Mouse (Mus musculus) hindbrain, embryonic 16.5 days (tissue): ENCODE data around the gene Cyp4x1. TPM values are rescaled to one million over a fixed set of nuclear protein-coding genes. Genes with fewer than 3 reads are reported as not detected.
"Not testable (repeated sequence)": the region's sequence is repeated elsewhere in the genome, so short reads cannot be mapped to it uniquely, and the experiment has no call there.

ENCODE experiments used
- ATAC-seq: fragments of 200-750 bp; cut with Nextera tagmentation; 2 replicates; pipeline ENCODE4 v1.8.0; 2017; ENCODE audit warnings: moderate TSS enrichment, moderate library complexity
- H3K27ac ChIP-seq: fragments of 300-500 bp; sonication (generic); 2 replicates; pipeline ENCODE4 v1.5.1; 2014; ENCODE audit warnings: low read depth, mild to moderate bottlenecking, control low read depth, low read length, moderate library complexity
- H3K27me3 ChIP-seq: fragments of 300-500 bp; sonication (generic); replicated peaks from 2 replicates; pipeline ENCODE4 v1.6.1; 2014; ENCODE audit warnings: low read length; ENCODE audit not compliant: control insufficient read depth, insufficient read depth
- H3K36me3 ChIP-seq: fragments of 300-500 bp; sonication (generic); 2 replicates; pipeline ENCODE4 v1.6.1; 2014; ENCODE audit warnings: mild to moderate bottlenecking, low read length, moderate library complexity, mixed read lengths; ENCODE audit not compliant: control insufficient read depth, insufficient read depth
- H3K4me1 ChIP-seq: fragments of 300-500 bp; sonication (generic); 2 replicates; pipeline ENCODE4 v1.6.1; 2014; ENCODE audit warnings: low read depth, low read length; ENCODE audit not compliant: control insufficient read depth, insufficient read depth
- H3K4me2 ChIP-seq: fragments of 300-500 bp; sonication (generic); 2 replicates; pipeline ENCODE4 v1.6.1; 2014; ENCODE audit warnings: mild to moderate bottlenecking, low read length, control low read depth, moderate library complexity
- H3K4me3 ChIP-seq: fragments of 300-500 bp; sonication (generic); 2 replicates; pipeline ENCODE4 v1.5.1; 2014; ENCODE audit warnings: mild to moderate bottlenecking, low read length, control low read depth, moderate library complexity
- H3K9ac ChIP-seq: fragments of 300-500 bp; sonication (generic); 2 replicates; pipeline ENCODE4 v1.6.1; 2014; ENCODE audit warnings: low read depth, mild to moderate bottlenecking, control low read depth, low read length, moderate library complexity
- H3K9me3 ChIP-seq: fragments of 300-500 bp; sonication (generic); 2 replicates; pipeline ENCODE4 v1.6.1; 2014; ENCODE audit warnings: mild to moderate bottlenecking, low read length, moderate library complexity; ENCODE audit not compliant: control insufficient read depth
- WGBS: fragments of 180-500 bp; shearing (Covaris S2); extraction: QIAGEN DNeasy Blood & Tissue Kit; methylation state at CpG from one replicate; pipeline ENCODE4 v1.1.7; 2014; 5-methylcytosine and 5-hydroxymethylcytosine counted together
- polyA plus RNA-seq: library from polyadenylated mRNA; unstranded; fragments of >200 nt; fragmentation: Nextera tagmentation; extraction: Ambion mirVana; gene quantifications from 2 replicates; pipeline ENCODE4 v1.2.1, GENCODE M21; 2015

Cyp4x1 gene
- 11.6 and 11.8 TPM in 2 replicates for polyA plus RNA-seq

DNA sequence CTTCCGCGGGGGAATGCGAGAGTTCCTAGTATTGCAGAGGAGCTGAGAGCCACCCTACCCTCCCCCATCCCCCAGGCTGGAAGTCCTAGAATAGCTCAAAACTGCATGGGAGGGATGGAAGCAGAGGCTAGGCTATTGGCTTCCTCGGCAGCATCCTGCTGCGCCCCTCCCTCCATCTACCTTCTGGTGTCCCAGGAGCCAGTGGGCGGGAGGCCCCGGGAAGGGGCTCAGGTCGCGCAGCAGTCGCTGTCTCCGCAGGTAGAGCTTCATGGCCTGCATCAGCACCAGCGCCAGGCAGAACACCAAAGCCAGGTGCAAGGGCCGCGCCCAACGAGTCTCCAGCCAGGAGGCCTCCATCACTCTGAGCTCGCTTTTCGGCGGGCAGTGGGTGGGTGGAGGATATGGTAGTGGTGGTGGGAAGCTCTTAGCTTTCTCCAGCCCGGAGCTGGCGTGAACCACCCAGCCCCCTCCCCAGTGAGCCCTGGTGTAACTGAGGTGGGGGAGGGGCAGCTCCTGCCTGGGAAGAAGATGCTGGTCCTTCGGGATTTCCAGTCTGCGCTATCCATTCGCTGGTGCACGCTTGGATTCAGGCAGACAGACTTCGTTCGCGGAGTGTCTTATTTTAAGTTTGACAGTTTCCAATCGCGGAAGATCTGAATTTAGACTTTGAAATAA lies at the start of gene Cyp4x1:
Gene Cyp4x1, minus strand, starts transcription at position 661 of the 675 bp plus-strand sequence.
- Histone ChIP-seq H3K4me3 (peak within 1 kb of the TSS; percentile 49), H3K4me2 (peak within 1 kb of the TSS; percentile 54), H3K9ac (peak within 1 kb of the TSS; percentile 69), H3K4me1 (0 out of 2 replicates have a peak, but pooled peaks cover 2% of the 10 kb centered on the region), H3K27me3 (no peaks in the 10 kb centered on the region), H3K27ac (peak within 1 kb of the TSS; percentile 81), H3K36me3 (no peaks in the 10 kb centered on the region), H3K9me3 (no peaks in the 10 kb centered on the region)
- peak; percentile 93 for ATAC-seq
- WGBS, result 2% methylated on average over 27 of the region's 29 CpGs

DNA sequence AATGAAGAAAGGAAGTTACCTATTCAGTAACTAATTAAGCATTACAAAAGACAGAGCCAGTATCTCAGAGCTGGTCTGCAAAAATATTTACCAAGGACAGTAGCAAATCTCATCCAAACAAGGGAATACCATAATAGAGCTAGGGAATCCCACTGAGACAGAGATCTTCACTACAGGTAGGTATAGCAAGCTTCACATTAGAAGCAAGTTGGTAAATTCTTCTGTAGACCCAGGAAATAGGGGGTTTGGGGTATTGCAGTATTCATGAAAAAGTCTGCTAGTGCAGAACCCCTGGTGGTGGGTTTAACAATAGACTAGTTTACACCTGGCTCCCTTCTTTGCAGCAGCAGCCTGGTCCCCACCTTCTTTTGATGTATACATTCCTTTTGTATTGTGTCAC lies 42.1 kb upstream of the Cyp4x1 start:
- ATAC-seq, H3K27me3 ChIP-seq, H3K9ac ChIP-seq, H3K36me3 ChIP-seq, H3K9me3 ChIP-seq, H3K4me2 ChIP-seq, H3K4me3 ChIP-seq, H3K27ac ChIP-seq, H3K4me1 ChIP-seq: not testable (repeated sequence)

DNA sequence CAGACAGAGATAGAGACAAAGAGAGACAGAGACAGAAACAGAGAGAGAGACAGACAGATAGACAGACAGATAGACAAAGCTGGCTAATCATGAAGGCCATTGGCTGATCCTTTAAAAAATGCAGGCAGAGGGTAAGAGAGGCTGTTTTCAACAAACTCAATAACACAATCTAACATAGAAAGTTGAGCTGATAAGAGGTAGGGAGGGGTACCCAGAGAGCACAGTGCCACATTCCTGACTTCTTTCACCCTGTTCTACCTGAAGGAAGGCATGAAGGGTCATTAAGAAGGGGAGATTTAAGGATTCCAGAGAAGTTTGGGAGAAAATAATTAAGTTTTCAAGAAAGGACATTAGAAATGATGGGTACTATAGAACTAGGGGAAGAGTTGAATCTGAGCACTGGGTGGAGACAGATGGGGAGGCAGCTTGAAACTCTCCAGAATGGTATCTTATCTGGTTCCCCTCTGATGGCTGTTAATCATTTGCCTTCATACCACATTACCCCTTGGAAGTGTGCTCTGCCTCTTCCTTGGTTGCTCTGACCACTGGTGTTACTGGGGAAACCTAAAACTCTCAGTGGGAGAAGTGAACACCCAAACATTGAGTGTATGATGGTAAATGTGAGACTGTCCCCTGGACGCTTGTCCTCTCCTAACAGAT lies 40.7 kb upstream of the Cyp4x1 start:
- no peak overlapping the region for H3K4me2 ChIP-seq
- H3K36me3 ChIP-seq, result no peaks in the 10 kb centered on the region
- ATAC-seq, result no peak
- no peak overlapping the region for H3K4me3 ChIP-seq
- H3K9me3 ChIP-seq, result no peaks in the 10 kb centered on the region
- no peak overlapping the region for H3K9ac ChIP-seq
- no peaks in the 10 kb centered on the region for H3K27me3 ChIP-seq
- 68% methylated on average over 1 of the region's 1 CpGs for WGBS
- no peak overlapping the region for H3K27ac ChIP-seq
- H3K4me1 ChIP-seq, result no peaks in the 10 kb centered on the region

DNA sequence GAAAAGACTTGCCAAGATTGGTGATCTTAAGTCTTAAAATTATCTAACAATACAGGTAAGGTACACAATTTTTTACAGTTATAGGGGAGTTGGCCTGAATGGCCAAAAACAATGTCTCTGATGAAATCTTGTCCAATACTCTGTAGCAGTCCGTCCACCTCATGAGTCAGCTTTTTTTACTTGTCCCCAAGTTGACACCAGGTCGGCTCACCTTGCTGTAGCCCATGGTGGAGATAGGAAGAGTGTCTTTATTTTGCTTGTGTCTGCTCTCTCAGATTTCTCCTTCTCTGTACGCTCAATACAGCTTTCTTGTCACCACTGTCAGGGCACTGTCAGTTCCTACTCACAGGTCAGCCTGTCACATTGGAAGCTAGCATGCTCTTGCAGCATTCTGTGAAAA lies 24.9 kb upstream of the Cyp4x1 start:
- not testable (repeated sequence) for H3K9me3 ChIP-seq, H3K4me3 ChIP-seq, H3K9ac ChIP-seq, H3K27me3 ChIP-seq, H3K36me3 ChIP-seq, ATAC-seq, H3K27ac ChIP-seq, H3K4me1 ChIP-seq, H3K4me2 ChIP-seq
- WGBS, result 85% methylated on average over 3 of the region's 3 CpGs

DNA sequence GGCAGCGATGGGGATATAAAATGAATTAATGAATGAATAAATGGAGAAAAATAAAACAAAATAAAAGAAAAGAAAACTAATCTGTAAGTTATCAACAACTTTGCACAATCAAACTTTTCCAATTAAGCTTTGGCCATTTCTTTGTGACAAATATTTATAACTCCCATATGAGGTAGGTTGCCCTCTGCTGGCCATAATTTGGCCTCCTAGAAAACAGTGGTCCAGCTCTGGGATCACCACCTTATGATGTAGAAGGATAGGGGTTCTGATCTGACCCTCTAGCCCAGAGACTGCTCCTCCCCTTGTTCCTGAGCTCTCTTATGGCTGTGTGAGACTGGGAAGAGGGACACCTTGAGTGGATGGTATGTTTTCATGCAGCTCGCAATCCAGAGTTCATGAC lies 20.6 kb upstream of the Cyp4x1 start:
- Histone ChIP-seq H3K27me3 (no peaks in the 10 kb centered on the region), H3K9ac (no peak overlapping the region), H3K9me3 (no peaks in the 10 kb centered on the region), H3K4me1 (no peaks in the 10 kb centered on the region), H3K36me3 (no peaks in the 10 kb centered on the region), H3K27ac (no peak overlapping the region), H3K4me3 (no peak overlapping the region), H3K4me2 (no peak overlapping the region)
- 95% methylated on average over 2 of the region's 2 CpGs for WGBS
- no peak for ATAC-seq

DNA sequence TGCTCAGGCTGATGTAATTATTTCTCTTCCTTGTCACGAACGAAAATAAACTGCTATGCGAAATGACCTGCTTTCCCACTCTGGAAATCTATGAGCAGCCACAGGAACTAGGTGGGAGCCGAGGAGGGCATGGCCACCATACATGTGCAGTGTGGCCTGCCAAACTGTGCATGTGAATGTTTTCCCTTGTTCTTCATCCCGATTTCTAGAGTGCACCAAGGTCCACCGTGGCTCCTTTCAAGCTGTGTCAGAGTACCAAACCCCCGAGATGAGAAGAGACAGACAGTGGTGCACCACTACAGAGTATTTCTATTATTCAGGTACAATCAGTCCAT lies 182 bp upstream of the Cyp4x1 start:
- peak; percentile 54; the same call in 1 of the 2 replicates for ATAC-seq
- Histone ChIP-seq H3K9me3 (no peaks in the 10 kb centered on the region), H3K4me3 (peak overlapping the region; percentile 49), H3K36me3 (no peaks in the 10 kb centered on the region), H3K27me3 (no peaks in the 10 kb centered on the region), H3K4me2 (peak overlapping the region; percentile 54), H3K9ac (peak overlapping the region; percentile 69), H3K27ac (peak overlapping the region; percentile 81), H3K4me1 (0 out of 2 replicates have a peak, but pooled peaks cover 2% of the 10 kb centered on the region)
- 13% methylated on average over 7 of the region's 7 CpGs for WGBS

DNA sequence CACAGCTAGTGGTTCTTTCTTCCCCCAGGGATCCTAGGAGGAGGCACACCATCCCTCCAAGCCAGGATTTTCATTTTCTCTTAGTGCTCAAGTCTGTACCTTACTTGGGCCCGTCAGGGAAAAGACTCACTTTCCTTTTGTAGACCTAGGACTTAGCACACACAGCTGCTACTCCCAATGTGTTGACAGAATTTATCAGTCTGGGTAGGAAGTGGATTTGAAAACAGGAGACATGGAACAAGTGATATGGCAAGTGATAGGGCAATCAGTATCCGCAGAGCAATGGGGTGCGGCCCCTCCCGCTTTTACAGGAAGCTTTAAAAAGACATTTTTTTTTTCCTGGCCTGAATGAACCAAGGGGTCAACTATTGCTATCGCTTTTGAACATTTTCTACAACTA lies 996 bp downstream of the Cyp4x1 start:
- H3K27ac ChIP-seq, result 0 out of 2 replicates have a peak overlapping the region, but pooled peaks have one; percentile 5
- WGBS, result 7% methylated on average over 5 of the region's 5 CpGs
- ATAC-seq, result peak; percentile 21; the same call in 1 of the 2 replicates

DNA sequence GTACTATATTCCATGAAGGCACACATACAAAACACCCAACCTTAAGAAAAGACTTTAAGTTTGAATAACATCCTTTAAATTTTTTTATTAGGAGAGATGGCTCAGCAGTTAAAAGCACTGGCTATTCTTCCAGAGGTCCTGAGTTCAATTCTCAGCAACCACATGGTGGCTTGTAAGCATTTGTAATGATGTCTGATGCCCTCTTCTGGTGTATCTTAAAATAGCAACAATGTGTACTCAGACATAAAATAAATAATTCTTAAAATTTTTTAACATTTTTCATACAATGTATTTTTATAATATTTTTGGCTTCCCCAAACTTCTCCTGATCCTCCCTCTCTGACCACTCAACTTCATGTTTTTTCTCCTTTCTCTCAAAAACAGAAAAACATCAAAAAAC lies 9.4 kb downstream of the Cyp4x1 start:
- H3K27ac ChIP-seq, result no peak overlapping the region
- H3K27me3 ChIP-seq, result no peaks in the 10 kb centered on the region
- ATAC-seq, result no peak
- peaks cover 3% of the 10 kb centered on the region; the same call in 1 of the 2 replicates for H3K36me3 ChIP-seq
- H3K9me3 ChIP-seq, result no peaks in the 10 kb centered on the region
- no peak overlapping the region for H3K9ac ChIP-seq
- no peaks in the 10 kb centered on the region for H3K4me1 ChIP-seq
- H3K4me3 ChIP-seq, result no peak overlapping the region
- no peak overlapping the region for H3K4me2 ChIP-seq

More for the DNA sequence above, 996 bp downstream of the Cyp4x1 start:
- Histone ChIP-seq H3K4me1 (0 out of 2 replicates have a peak, but pooled peaks cover 2% of the 10 kb centered on the region), H3K36me3 (no peaks in the 10 kb centered on the region), H3K9me3 (no peaks in the 10 kb centered on the region), H3K4me2 (peak overlapping the region; percentile 54), H3K27me3 (no peaks in the 10 kb centered on the region), H3K4me3 (peak overlapping the region; percentile 49), H3K9ac (peak overlapping the region; percentile 69)

DNA sequence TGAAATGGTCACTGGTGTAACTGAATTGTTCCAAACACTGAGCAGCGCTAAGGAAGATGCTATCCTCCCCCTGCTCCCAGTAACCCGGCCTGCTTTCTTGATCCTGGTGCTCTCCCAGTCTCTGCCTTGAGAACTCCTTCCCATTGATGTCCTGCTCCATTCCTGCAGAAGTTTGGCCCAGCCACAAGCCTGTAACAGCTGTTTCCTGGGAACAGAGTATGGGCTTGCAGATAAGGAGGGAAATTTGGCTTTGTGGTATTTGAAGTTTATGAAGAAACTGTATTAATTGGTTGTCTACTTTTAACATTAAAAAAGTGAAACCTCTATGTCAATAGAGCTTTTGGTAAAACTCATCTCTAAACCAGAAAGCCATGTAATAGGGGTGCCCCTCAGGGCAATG lies 10.6 kb downstream of the Cyp4x1 start:
- Histone ChIP-seq H3K4me2 (no peak overlapping the region), H3K27ac (no peak overlapping the region), H3K4me1 (no peaks in the 10 kb centered on the region), H3K4me3 (no peak overlapping the region), H3K9me3 (no peaks in the 10 kb centered on the region), H3K27me3 (peaks cover 3% of the 10 kb centered on the region; the same call in 1 of the 2 replicates), H3K9ac (no peak overlapping the region), H3K36me3 (peaks cover 10% of the 10 kb centered on the region)
- 67% methylated on average over 2 of the region's 2 CpGs for WGBS
- no peak for ATAC-seq
